Mouse (Mus musculus) liver, adult 2 months (tissue): ENCODE data around the gene Tmprss6.

Source experiments
- CTCF ChIP-seq: fragments of 200-500 bp; IDR thresholded peaks from 2 replicates; pipeline ENCODE4 v1.5.1; 2011; ENCODE audit warnings: low read depth, low read length, control low read depth
- POLR2A ChIP-seq: fragments of 200-500 bp; IDR thresholded peaks from 2 replicates; pipeline ENCODE4 v1.6.1; 2011; ENCODE audit warnings: low read length, control low read depth; ENCODE audit not compliant: insufficient read depth; ENCODE audit errors: extremely low read depth

- TF ChIP-seq CTCF = no peak
- TF ChIP-seq POLR2A = no peak
Observed at GRCm38 (mm10) chr15:78405098-78405497, 63.3 kb downstream of the Tmprss6 start.
